Mouse (Mus musculus): ENCODE data around the gene Atg2b.

The Atg2b gene

GRCm38 (mm10) chr12:105685001-105685691, at the start of gene Atg2b:
Atg2b (minus strand) TSS chr12:105685211.
- peak; percentile 96 for DNase-seq

GRCm38 (mm10) chr12:105733370-105734159, 48.6 kb upstream of the Atg2b start:
- DNase-seq = no peak

GRCm38 (mm10) chr12:105730851-105731460, 45.9 kb upstream of the Atg2b start:
- no peak for DNase-seq

GRCm38 (mm10) chr12:105727964-105728363, 43.0 kb upstream of the Atg2b start:
- no peak for DNase-seq

GRCm38 (mm10) chr12:105727268-105727667, 42.3 kb upstream of the Atg2b start:
- DNase-seq = no peak

GRCm38 (mm10) chr12:105725736-105726135, 40.7 kb upstream of the Atg2b start:
- no peak for DNase-seq

- no peak for DNase-seq
Observed at GRCm38 (mm10) chr12:105724616-105725015, 39.6 kb upstream of the Atg2b start.

GRCm38 (mm10) chr12:105722657-105723056, 37.6 kb upstream of the Atg2b start:
- DNase-seq = no peak

GRCm38 (mm10) chr12:105721452-105722132, 36.6 kb upstream of the Atg2b start:
- no peak for DNase-seq

GRCm38 (mm10) chr12:105720196-105720595, 35.2 kb upstream of the Atg2b start:
- DNase-seq = no peak

GRCm38 (mm10) chr12:105718616-105719015, 33.6 kb upstream of the Atg2b start:
- peak; percentile 56 for DNase-seq

- no peak for DNase-seq
Observed at GRCm38 (mm10) chr12:105705799-105706487, 20.9 kb upstream of the Atg2b start, which contains the start of gene Ak7. Ak7 (plus strand) TSS chr12:105705976.

GRCm38 (mm10) chr12:105700433-105700832, 15.4 kb upstream of the Atg2b start:
- no peak for DNase-seq

- DNase-seq = no peak
Observed at GRCm38 (mm10) chr12:105697104-105697780, 12.2 kb upstream of the Atg2b start.

GRCm38 (mm10) chr12:105695848-105696247, 10.8 kb upstream of the Atg2b start:
- DNase-seq = no peak

GRCm38 (mm10) chr12:105694021-105694420, 9.0 kb upstream of the Atg2b start:
- DNase-seq = no peak

- no peak for DNase-seq
Observed at GRCm38 (mm10) chr12:105689435-105689834, 4.4 kb upstream of the Atg2b start.

- DNase-seq = no peak
Observed at GRCm38 (mm10) chr12:105688546-105688945, 3.5 kb upstream of the Atg2b start.

- no peak for DNase-seq
Observed at GRCm38 (mm10) chr12:105687416-105687815, 2.4 kb upstream of the Atg2b start.

- no peak for DNase-seq
Observed at GRCm38 (mm10) chr12:105686791-105687190, 1.8 kb upstream of the Atg2b start.

- peak; percentile 40 for DNase-seq
Observed at GRCm38 (mm10) chr12:105683933-105684901, 794 bp downstream of the Atg2b start, which contains the start of gene Gskip. Gskip (plus strand) TSS chr12:105684829.
